Mouse (Mus musculus): ENCODE results near the gene Tuba3a. TPM values are rescaled to one million over a fixed set of nuclear protein-coding genes. Genes with fewer than 3 reads are reported as not detected.
"Not testable (repeated sequence)": the region's sequence is repeated elsewhere in the genome, so short reads cannot be mapped to it uniquely, and the experiment has no call there.

The Tuba3a gene
- polyA plus RNA-seq, 1 experiment from 2014 or later = 0.26 TPM

GRCm38 (mm10) chr6:125312581-125313355, 26.9 kb upstream of the Tuba3a start:
- Histone ChIP-seq H3K4me2 (ENCODE audit: low read depth, low read length) (peak overlapping the region; percentile 78), H3K4me3 (replicated peaks; ENCODE audit: low read length) (peak overlapping the region; percentile 77), H3K27ac (ENCODE audit: low read length) (peak overlapping the region; percentile 87), H3K36me3 (ENCODE audit: control insufficient read depth, insufficient read depth, low read length) (0 out of 2 replicates have a peak, but pooled peaks cover 2% of the 10 kb centered on the region), H3K4me1 (ENCODE audit: control insufficient read depth, insufficient read depth, low read length) (peaks cover 22% of the 10 kb centered on the region), H3K27me3 (ENCODE audit: control insufficient read depth, insufficient read depth, low read length) (no peaks in the 10 kb centered on the region), H3K9ac (ENCODE audit: low read length) (peak overlapping the region; percentile 98), H3K9me3 (replicated peaks; ENCODE audit: control insufficient read depth, low read length) (no peaks in the 10 kb centered on the region)
- WGBS = 57% methylated on average over 22 of the region's 22 CpGs
- no peak for ATAC-seq (ENCODE audit: insufficient read depth, low FRiP score)

GRCm38 (mm10) chr6:125312171-125312570, 26.3 kb upstream of the Tuba3a start:
- ATAC-seq (ENCODE audit: insufficient read depth, low FRiP score) = no peak
- H3K36me3 ChIP-seq (ENCODE audit: control insufficient read depth, insufficient read depth, low read length) = peaks cover 4% of the 10 kb centered on the region; the same call in 1 of the 2 replicates
- H3K27ac ChIP-seq (ENCODE audit: low read length) = no peak overlapping the region
- no peaks in the 10 kb centered on the region for H3K27me3 ChIP-seq (ENCODE audit: control insufficient read depth, insufficient read depth, low read length)
- peak overlapping the region; percentile 77 for H3K4me3 ChIP-seq (replicated peaks; ENCODE audit: low read length)
- peaks cover 22% of the 10 kb centered on the region for H3K4me1 ChIP-seq (ENCODE audit: control insufficient read depth, insufficient read depth, low read length)
- no peaks in the 10 kb centered on the region for H3K9me3 ChIP-seq (replicated peaks; ENCODE audit: control insufficient read depth, low read length)
- WGBS = 81% methylated on average over 9 of the region's 9 CpGs
- peak overlapping the region; percentile 98 for H3K9ac ChIP-seq (ENCODE audit: low read length)
- H3K4me2 ChIP-seq (ENCODE audit: low read depth, low read length) = peak overlapping the region; percentile 78

GRCm38 (mm10) chr6:125309406-125309805, 23.6 kb upstream of the Tuba3a start:
- Histone ChIP-seq H3K9ac (ENCODE audit: low read length) (0 out of 2 replicates have a peak overlapping the region, but pooled peaks have one; percentile 14), H3K4me2 (ENCODE audit: low read depth, low read length) (no peak overlapping the region), H3K27me3 (ENCODE audit: control insufficient read depth, insufficient read depth, low read length) (no peaks in the 10 kb centered on the region), H3K4me3 (replicated peaks; ENCODE audit: low read length) (no peak overlapping the region), H3K4me1 (ENCODE audit: control insufficient read depth, insufficient read depth, low read length) (peaks cover 20% of the 10 kb centered on the region), H3K27ac (ENCODE audit: low read length) (no peak overlapping the region), H3K9me3 (replicated peaks; ENCODE audit: control insufficient read depth, low read length) (no peaks in the 10 kb centered on the region), H3K36me3 (ENCODE audit: control insufficient read depth, insufficient read depth, low read length) (peaks cover 14% of the 10 kb centered on the region)
- WGBS = 55% methylated on average over 5 of the region's 5 CpGs
- ATAC-seq (ENCODE audit: insufficient read depth, low FRiP score) = no peak

- no peaks in the 10 kb centered on the region for H3K27me3 ChIP-seq (ENCODE audit: control insufficient read depth, insufficient read depth, low read length)
- no peak overlapping the region for H3K27ac ChIP-seq (ENCODE audit: low read length)
- H3K9me3 ChIP-seq (replicated peaks; ENCODE audit: control insufficient read depth, low read length) = no peaks in the 10 kb centered on the region
- peaks cover 16% of the 10 kb centered on the region for H3K4me1 ChIP-seq (ENCODE audit: control insufficient read depth, insufficient read depth, low read length)
- H3K9ac ChIP-seq (ENCODE audit: low read length) = no peak overlapping the region
- no peak overlapping the region for H3K4me2 ChIP-seq (ENCODE audit: low read depth, low read length)
- 26% methylated on average over 13 of the region's 13 CpGs for WGBS
- H3K4me3 ChIP-seq (replicated peaks; ENCODE audit: low read length) = no peak overlapping the region
- H3K36me3 ChIP-seq (ENCODE audit: control insufficient read depth, insufficient read depth, low read length) = peaks cover 14% of the 10 kb centered on the region
- no peak for ATAC-seq (ENCODE audit: insufficient read depth, low FRiP score)
These were observed 23.1 kb upstream of the Tuba3a start for GRCm38 (mm10) chr6:125308921-125309320.

- H3K36me3 ChIP-seq (ENCODE audit: control insufficient read depth, insufficient read depth, low read length) = peaks cover 14% of the 10 kb centered on the region
- no peak for ATAC-seq (ENCODE audit: insufficient read depth, low FRiP score)
- H3K4me1 ChIP-seq (ENCODE audit: control insufficient read depth, insufficient read depth, low read length) = peaks cover 12% of the 10 kb centered on the region; the same call in 1 of the 2 replicates
- H3K27me3 ChIP-seq (ENCODE audit: control insufficient read depth, insufficient read depth, low read length) = no peaks in the 10 kb centered on the region
- no peak overlapping the region for H3K4me2 ChIP-seq (ENCODE audit: low read depth, low read length)
- 91% methylated on average over 5 of the region's 5 CpGs for WGBS
- no peaks in the 10 kb centered on the region for H3K9me3 ChIP-seq (replicated peaks; ENCODE audit: control insufficient read depth, low read length)
- no peak overlapping the region for H3K4me3 ChIP-seq (replicated peaks; ENCODE audit: low read length)
- H3K27ac ChIP-seq (ENCODE audit: low read length) = no peak overlapping the region
- no peak overlapping the region for H3K9ac ChIP-seq (ENCODE audit: low read length)
These were observed 21.2 kb upstream of the Tuba3a start for GRCm38 (mm10) chr6:125307091-125307490.

DNA sequence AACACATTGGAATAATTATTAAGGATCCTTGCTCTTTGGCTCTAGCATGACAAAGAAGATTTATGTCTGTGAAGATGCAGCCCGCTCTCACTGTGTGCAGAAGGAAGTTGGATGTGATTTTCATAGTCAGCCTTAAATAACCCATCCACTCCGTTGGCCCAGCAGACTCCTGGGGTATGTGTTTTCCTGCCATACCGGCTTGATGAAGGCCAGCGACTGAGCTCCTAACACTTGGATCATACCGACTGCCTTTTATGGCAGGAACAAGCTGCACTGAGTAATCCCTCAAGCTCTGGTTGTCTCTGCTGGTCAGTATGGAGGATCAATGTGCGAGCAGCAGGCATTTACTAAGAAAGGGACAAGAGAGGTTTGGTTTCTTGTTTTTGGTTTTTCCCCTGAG, 19.6 kb upstream of the Tuba3a start:
- Histone ChIP-seq H3K27me3 (ENCODE audit: control insufficient read depth, insufficient read depth, low read length) (no peaks in the 10 kb centered on the region), H3K36me3 (ENCODE audit: control insufficient read depth, insufficient read depth, low read length) (peaks cover 14% of the 10 kb centered on the region), H3K4me2 (ENCODE audit: low read depth, low read length) (no peak overlapping the region), H3K4me1 (ENCODE audit: control insufficient read depth, insufficient read depth, low read length) (0 out of 2 replicates have a peak, but pooled peaks cover 5% of the 10 kb centered on the region), H3K27ac (ENCODE audit: low read length) (peak overlapping the region; percentile 57; the same call in 1 of the 2 replicates), H3K9ac (ENCODE audit: low read length) (no peak overlapping the region), H3K9me3 (replicated peaks; ENCODE audit: control insufficient read depth, low read length) (no peaks in the 10 kb centered on the region), H3K4me3 (replicated peaks; ENCODE audit: low read length) (no peak overlapping the region)
- WGBS = 58% methylated on average over 6 of the region's 6 CpGs
- peak; percentile 63; the same call in 1 of the 2 replicates for ATAC-seq (ENCODE audit: insufficient read depth, low FRiP score)

DNA sequence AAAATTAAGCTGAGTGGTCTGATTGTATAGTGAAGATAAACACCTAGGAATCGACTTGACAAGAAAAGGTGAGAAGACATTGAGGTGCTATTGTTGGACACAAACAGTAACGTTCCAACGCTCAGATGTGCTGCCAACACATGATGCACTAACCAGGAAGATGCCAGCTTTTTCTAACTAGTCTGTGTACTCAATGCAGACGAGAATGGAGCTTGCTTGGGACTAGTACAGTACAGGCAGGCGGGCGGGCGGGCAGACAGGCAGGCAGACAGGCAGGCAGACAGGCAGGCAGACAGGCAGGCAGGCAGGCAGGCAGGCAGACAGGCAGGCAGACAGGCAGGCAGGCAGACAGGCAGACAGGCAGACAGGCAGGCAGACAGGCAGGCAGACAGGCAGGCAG, 18.6 kb upstream of the Tuba3a start:
- not testable (repeated sequence) for ATAC-seq (ENCODE audit: insufficient read depth, low FRiP score); H3K9ac ChIP-seq (ENCODE audit: low read length); H3K9me3 ChIP-seq (replicated peaks; ENCODE audit: control insufficient read depth, low read length); H3K4me3 ChIP-seq (replicated peaks; ENCODE audit: low read length); H3K4me1 ChIP-seq (ENCODE audit: control insufficient read depth, insufficient read depth, low read length); H3K27me3 ChIP-seq (ENCODE audit: control insufficient read depth, insufficient read depth, low read length); H3K4me2 ChIP-seq (ENCODE audit: low read depth, low read length); H3K27ac ChIP-seq (ENCODE audit: low read length)
- WGBS = 77% methylated on average over 7 of the region's 7 CpGs
- peaks cover 14% of the 10 kb centered on the region for H3K36me3 ChIP-seq (ENCODE audit: control insufficient read depth, insufficient read depth, low read length)

- H3K36me3 ChIP-seq (ENCODE audit: control insufficient read depth, insufficient read depth, low read length) = peaks cover 14% of the 10 kb centered on the region
- ATAC-seq (ENCODE audit: insufficient read depth, low FRiP score) = no peak
- no peak overlapping the region for H3K27ac ChIP-seq (ENCODE audit: low read length)
- no peaks in the 10 kb centered on the region for H3K27me3 ChIP-seq (ENCODE audit: control insufficient read depth, insufficient read depth, low read length)
- 0 out of 2 replicates have a peak, but pooled peaks cover 5% of the 10 kb centered on the region for H3K4me1 ChIP-seq (ENCODE audit: control insufficient read depth, insufficient read depth, low read length)
- WGBS = 71% methylated on average over 4 of the region's 4 CpGs
- no peak overlapping the region for H3K4me3 ChIP-seq (replicated peaks; ENCODE audit: low read length)
- H3K9me3 ChIP-seq (replicated peaks; ENCODE audit: control insufficient read depth, low read length) = no peaks in the 10 kb centered on the region
- no peak overlapping the region for H3K9ac ChIP-seq (ENCODE audit: low read length)
- H3K4me2 ChIP-seq (ENCODE audit: low read depth, low read length) = no peak overlapping the region
These were observed 17.4 kb upstream of the Tuba3a start for GRCm38 (mm10) chr6:125303242-125303641.

DNA sequence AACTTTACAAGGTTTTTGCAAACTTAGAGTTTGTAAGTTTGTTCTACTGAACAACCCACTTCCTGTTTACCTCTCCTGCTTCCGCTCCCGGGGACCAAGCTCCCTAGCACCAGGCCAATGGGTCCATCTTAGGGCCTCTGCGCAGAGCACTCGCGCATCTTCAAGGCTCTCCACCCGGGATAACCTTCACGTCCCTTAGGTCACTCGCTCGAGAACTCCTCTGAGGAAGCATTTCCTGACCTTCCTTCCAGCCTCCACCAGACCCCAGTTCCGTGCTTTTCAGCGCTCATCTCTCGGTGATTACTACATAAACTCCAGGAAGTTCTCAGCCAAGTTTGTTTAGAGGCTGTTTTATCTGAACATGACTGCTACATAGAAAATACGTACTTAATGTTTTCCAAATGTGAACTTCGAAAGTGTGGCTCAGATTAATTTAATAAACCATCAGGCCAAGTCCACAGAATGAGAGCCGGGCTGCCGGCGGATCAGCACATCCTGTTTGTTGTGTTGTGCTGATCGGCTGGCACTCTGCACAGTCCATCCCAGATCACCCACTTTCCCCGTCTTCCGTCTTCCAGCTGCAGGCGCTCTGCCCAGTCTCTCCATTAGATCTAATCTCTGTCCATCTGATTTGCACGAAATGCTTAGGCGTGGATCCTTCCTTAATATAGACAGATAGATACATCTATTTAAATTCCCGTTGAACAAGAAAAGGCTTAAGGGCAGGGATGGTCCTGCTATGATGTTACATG, 16.6 kb upstream of the Tuba3a start:
- no peak overlapping the region for H3K9ac ChIP-seq (ENCODE audit: low read length)
- 75% methylated on average over 24 of the region's 24 CpGs for WGBS
- H3K4me1 ChIP-seq (ENCODE audit: control insufficient read depth, insufficient read depth, low read length) = 0 out of 2 replicates have a peak, but pooled peaks cover 5% of the 10 kb centered on the region
- no peak for ATAC-seq (ENCODE audit: insufficient read depth, low FRiP score)
- no peak overlapping the region for H3K4me3 ChIP-seq (replicated peaks; ENCODE audit: low read length)
- H3K9me3 ChIP-seq (replicated peaks; ENCODE audit: control insufficient read depth, low read length) = no peaks in the 10 kb centered on the region
- peaks cover 11% of the 10 kb centered on the region for H3K36me3 ChIP-seq (ENCODE audit: control insufficient read depth, insufficient read depth, low read length)
- H3K27me3 ChIP-seq (ENCODE audit: control insufficient read depth, insufficient read depth, low read length) = no peaks in the 10 kb centered on the region
- H3K27ac ChIP-seq (ENCODE audit: low read length) = peak overlapping the region; percentile 32
- H3K4me2 ChIP-seq (ENCODE audit: low read depth, low read length) = no peak overlapping the region
